Mouse (Mus musculus) forebrain, embryonic 11.5 days (tissue): ENCODE measurements around the gene Slc41a1. TPM values are rescaled to one million over a fixed set of nuclear protein-coding genes. Genes with fewer than 3 reads are reported as not detected.

Source experiments
- ATAC-seq: fragments of 200-750 bp; cut with Nextera tagmentation; replicated peaks from 2 replicates; pipeline ENCODE4 v1.8.0; 2017; ENCODE audit warnings: moderate TSS enrichment; ENCODE audit not compliant: low FRiP score
- DNase-seq: peaks from one replicate; pipeline ENCODE4 v3.0.0-alpha.2; 2017; ENCODE audit warnings: low spot score
- H3K27ac ChIP-seq: fragments of 300-500 bp; sonication (generic); 2 replicates; pipeline ENCODE4 v1.5.1; 2014; ENCODE audit warnings: low read depth, low read length
- H3K27me3 ChIP-seq: fragments of 300-500 bp; sonication (generic); 2 replicates; pipeline ENCODE4 v1.6.1; 2014; ENCODE audit warnings: mild to moderate bottlenecking, low read length, mixed read lengths; ENCODE audit not compliant: control insufficient read depth, insufficient read depth
- H3K36me3 ChIP-seq: fragments of 300-500 bp; sonication (generic); 2 replicates; pipeline ENCODE4 v1.6.1; 2014; ENCODE audit warnings: mild to moderate bottlenecking, low read length, moderate library complexity, mixed read lengths; ENCODE audit not compliant: control insufficient read depth, insufficient read depth
- H3K4me1 ChIP-seq: fragments of 300-500 bp; sonication (generic); replicated peaks from 2 replicates; pipeline ENCODE4 v1.6.1; 2014; ENCODE audit warnings: low read length, mixed read lengths; ENCODE audit not compliant: control insufficient read depth, insufficient read depth
- H3K4me2 ChIP-seq: fragments of 300-500 bp; sonication (generic); 2 replicates; pipeline ENCODE4 v1.6.1; 2014; ENCODE audit warnings: low read depth, mild to moderate bottlenecking, low read length, moderate library complexity, mixed read lengths; ENCODE audit not compliant: severe bottlenecking
- H3K4me3 ChIP-seq: fragments of 300-500 bp; sonication (generic); 2 replicates; pipeline ENCODE4 v1.5.1; 2014; ENCODE audit warnings: low read depth, low read length
- H3K9ac ChIP-seq: fragments of 300-500 bp; sonication (generic); 2 replicates; pipeline ENCODE4 v1.6.1; 2014; ENCODE audit warnings: low read length
- H3K9me3 ChIP-seq: fragments of 300-500 bp; sonication (generic); 2 replicates; pipeline ENCODE4 v1.6.1; 2016; ENCODE audit warnings: low read length, mixed read lengths; ENCODE audit not compliant: control insufficient read depth
- WGBS: fragments of 180-500 bp; shearing (Covaris S2); extraction: QIAGEN DNeasy Blood & Tissue Kit; methylation state at CpG from one replicate; pipeline ENCODE4 v1.1.7; 2014; 5-methylcytosine and 5-hydroxymethylcytosine counted together
- polyA plus RNA-seq: library from polyadenylated mRNA; unstranded; fragments of >200 nt; fragmentation: Nextera tagmentation; extraction: Ambion mirVana; gene quantifications from 2 replicates; pipeline ENCODE4 v1.2.1, GENCODE M21; 2014

The Slc41a1 gene
- polyA plus RNA-seq, 1 experiment from 2014 or later, result 12.5 TPM

DNA sequence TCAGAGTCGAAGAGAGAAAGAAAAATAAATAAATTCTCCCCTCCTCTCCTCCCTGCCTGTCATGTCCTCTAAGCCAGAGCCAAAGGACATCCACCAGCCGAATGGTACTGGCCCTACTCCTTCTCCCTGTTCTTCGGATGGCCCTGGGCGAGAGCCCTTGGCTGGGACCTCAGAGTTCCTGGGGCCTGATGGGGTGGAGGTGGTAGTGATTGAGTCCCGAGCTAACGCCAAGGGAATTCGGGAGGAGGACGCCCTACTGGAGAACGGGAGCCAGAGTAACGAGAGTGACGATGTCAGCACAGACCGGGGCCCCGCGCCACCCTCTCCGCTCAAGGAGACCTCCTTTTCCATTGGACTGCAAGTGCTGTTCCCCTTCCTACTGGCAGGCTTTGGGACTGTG lies 3.3 kb downstream of the Slc41a1 start:
- WGBS, result 88% methylated on average over 15 of the region's 15 CpGs
- Histone ChIP-seq H3K27ac (no peak overlapping the region), H3K4me1 (peaks cover 2% of the 10 kb centered on the region; the same call in 1 of the 2 replicates), H3K27me3 (no peaks in the 10 kb centered on the region), H3K36me3 (no peaks in the 10 kb centered on the region), H3K4me2 (no peak overlapping the region), H3K9ac (no peak overlapping the region), H3K4me3 (no peak overlapping the region), H3K9me3 (no peaks in the 10 kb centered on the region)
- no peak for DNase-seq
- no peak for ATAC-seq

DNA sequence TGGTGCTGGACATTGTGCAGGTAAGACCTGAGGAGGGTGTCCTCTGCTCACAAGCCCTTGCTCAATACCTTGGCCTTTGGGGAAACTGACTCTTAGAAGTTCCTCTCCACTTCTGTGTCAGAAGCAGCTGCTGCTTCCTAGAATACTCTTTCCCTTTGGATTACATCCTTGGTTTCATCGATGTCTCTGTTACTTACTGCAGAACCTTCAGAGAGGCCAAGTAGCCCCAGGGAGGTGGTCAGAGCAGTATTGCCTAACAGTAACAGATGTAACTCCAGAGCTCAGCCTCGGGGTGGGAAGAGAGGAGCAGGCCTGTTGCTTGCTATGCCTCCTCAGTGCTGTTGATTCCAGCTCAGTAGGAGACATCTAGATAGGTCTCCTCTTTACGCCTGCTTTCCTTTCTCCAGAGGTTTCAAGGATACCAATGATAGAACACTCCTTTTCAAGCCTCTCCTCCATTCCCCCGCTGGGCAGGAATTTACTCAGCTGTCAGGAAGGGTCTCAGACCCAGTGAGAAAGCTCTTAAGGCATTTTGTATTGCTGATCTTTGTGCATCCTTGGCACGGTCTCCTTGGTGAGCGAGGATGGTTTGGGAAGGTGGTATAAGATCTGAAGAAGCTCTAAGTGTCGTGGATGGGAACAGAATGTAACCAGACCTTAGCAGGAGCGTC lies 3.8 kb downstream of the Slc41a1 start:
- Histone ChIP-seq H3K9ac (no peak overlapping the region), H3K36me3 (no peaks in the 10 kb centered on the region), H3K9me3 (no peaks in the 10 kb centered on the region), H3K27ac (no peak overlapping the region), H3K27me3 (no peaks in the 10 kb centered on the region), H3K4me2 (no peak overlapping the region), H3K4me3 (no peak overlapping the region), H3K4me1 (peaks cover 2% of the 10 kb centered on the region; the same call in 1 of the 2 replicates)
- ATAC-seq (no peak), DNase-seq (no peak)
- WGBS, result 79% methylated on average over 8 of the region's 8 CpGs

DNA sequence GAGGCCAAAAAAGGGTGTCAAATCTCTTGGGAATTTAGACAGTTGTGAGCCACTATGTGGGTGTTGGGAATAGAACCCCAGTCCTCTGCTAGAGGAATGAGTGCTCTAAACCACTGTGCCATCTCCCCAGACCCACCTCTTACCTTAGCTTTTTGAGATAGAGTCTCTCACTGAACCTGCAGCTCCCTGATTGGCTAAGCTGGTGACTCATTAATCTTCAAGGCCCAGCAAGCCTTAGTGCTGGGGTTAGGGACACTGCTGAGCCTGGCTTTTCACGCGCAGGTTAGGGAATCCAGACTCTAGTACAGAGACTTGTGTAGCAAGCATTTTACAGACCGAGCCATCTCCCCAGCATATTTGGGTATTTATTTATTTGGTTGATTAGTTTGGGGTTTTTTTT lies 9.7 kb downstream of the Slc41a1 start:
- no peak overlapping the region for H3K27ac ChIP-seq
- no peaks in the 10 kb centered on the region; the same call in 1 of the 2 replicates for H3K36me3 ChIP-seq
- H3K9ac ChIP-seq, result no peak overlapping the region
- no peak overlapping the region for H3K4me2 ChIP-seq
- no peaks in the 10 kb centered on the region for H3K27me3 ChIP-seq
- H3K4me1 ChIP-seq, result no peaks in the 10 kb centered on the region
- no peak for DNase-seq
- H3K4me3 ChIP-seq, result no peak overlapping the region
- no peak for ATAC-seq
- H3K9me3 ChIP-seq, result no peaks in the 10 kb centered on the region
- WGBS, result 83% methylated on average over 3 of the region's 3 CpGs

DNA sequence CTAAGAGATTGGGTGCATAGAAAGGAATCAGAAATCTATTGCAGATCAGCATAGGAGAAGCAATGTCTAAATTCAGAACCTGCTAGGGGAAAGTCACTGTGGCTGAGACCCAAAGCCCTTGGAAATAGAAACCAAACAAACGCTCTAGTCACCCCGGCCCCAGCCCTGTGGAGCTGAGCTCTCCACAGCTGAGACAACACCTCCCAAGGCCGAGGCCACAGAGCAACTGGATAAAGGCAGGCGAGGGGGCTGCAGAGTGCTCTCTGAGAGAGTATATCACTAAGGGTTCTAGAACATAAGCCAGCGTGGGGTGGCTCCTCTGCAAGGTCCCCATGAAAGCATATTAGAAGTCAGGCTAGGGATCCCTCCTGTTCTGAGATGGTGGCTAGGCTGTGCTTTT lies 11.2 kb downstream of the Slc41a1 start:
- ATAC-seq, result no peak
- no peaks in the 10 kb centered on the region; the same call in 1 of the 2 replicates for H3K36me3 ChIP-seq

DNA sequence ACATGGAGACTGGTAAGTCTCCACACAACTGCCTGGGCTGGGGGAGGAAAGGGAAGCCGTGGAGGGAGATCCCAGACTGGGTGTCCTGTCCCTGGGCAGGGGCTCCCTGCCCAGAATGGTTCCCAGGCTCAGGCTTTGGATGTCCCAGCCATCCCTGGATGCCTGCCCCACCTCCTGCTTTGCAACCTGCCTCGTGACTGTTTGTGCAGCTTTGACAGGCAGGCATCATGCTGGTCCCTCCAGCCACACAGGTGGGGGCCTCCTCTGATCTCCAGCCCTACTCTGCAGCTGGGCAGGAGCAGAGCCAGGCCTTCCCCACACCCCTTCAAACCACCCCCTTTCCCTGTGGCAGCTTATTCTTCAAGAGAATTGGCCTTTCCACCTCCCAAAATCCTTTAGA lies 12.0 kb downstream of the Slc41a1 start:
- Histone ChIP-seq H3K27me3 (no peaks in the 10 kb centered on the region), H3K27ac (no peak overlapping the region), H3K9me3 (no peaks in the 10 kb centered on the region), H3K36me3 (no peaks in the 10 kb centered on the region; the same call in 1 of the 2 replicates), H3K4me3 (no peak overlapping the region), H3K9ac (no peak overlapping the region), H3K4me1 (no peaks in the 10 kb centered on the region), H3K4me2 (no peak overlapping the region)
- ATAC-seq, result no peak
- WGBS, result 32% methylated on average over 2 of the region's 2 CpGs
- no peak for DNase-seq

More for the DNA sequence above, 11.2 kb downstream of the Slc41a1 start:
- no peak overlapping the region for H3K27ac ChIP-seq
- no peak overlapping the region for H3K9ac ChIP-seq
- no peaks in the 10 kb centered on the region for H3K9me3 ChIP-seq
- H3K27me3 ChIP-seq, result no peaks in the 10 kb centered on the region
- no peak overlapping the region for H3K4me2 ChIP-seq
- H3K4me1 ChIP-seq, result no peaks in the 10 kb centered on the region
- H3K4me3 ChIP-seq, result no peak overlapping the region
- WGBS, result 87% methylated on average over 5 of the region's 5 CpGs
- DNase-seq, result no peak

DNA sequence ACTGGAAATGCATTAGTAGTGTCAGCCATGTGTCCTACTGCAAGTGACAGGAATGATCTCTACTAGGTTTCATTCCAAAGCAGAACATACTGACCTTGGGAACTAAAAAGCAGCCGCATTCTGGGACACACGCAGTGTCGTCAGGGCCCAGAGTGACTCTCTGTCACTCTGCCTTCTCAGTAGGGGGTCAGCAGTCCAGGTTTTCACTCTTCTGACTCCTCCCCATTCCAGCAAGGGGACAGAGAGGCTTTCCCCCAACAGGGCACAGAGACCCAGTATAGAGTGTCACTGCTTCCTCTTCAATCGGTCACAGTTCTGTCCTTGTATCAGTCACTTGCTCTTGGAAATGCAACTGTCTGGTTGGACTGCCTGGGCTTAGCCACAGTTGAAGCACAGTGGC lies 14.9 kb downstream of the Slc41a1 start:
- H3K9ac ChIP-seq, result no peak overlapping the region
- no peaks in the 10 kb centered on the region for H3K4me1 ChIP-seq
- DNase-seq, result no peak
- no peaks in the 10 kb centered on the region for H3K9me3 ChIP-seq
- no peak for ATAC-seq
- no peaks in the 10 kb centered on the region for H3K27me3 ChIP-seq
- no peak overlapping the region for H3K4me2 ChIP-seq
- H3K36me3 ChIP-seq, result no peaks in the 10 kb centered on the region; the same call in 1 of the 2 replicates
- H3K27ac ChIP-seq, result no peak overlapping the region
- WGBS, result 88% methylated on average over 4 of the region's 4 CpGs
- no peak overlapping the region for H3K4me3 ChIP-seq

DNA sequence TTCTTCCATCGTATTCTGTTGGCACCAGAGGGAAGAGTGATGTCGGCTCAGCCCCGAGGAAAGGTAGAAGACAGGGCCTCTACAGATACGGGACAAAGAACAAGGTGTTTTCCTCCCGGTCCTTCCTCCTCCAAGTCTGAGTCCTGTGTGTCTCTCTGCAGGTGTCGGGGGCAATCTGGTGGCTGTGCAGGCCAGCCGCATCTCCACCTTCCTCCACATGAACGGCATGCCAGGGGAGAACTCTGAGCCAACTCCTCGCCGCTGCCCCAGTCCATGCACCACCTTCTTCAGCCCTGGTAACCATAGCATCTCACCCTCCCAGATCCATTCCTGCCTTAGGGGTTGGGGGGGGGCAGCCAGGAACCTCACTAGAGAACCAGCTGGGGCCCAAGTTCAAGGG lies 16.5 kb downstream of the Slc41a1 start:
- DNase-seq (no peak), ATAC-seq (no peak)
- no peak overlapping the region for H3K4me2 ChIP-seq
- H3K27me3 ChIP-seq, result no peaks in the 10 kb centered on the region
- H3K9me3 ChIP-seq, result no peaks in the 10 kb centered on the region
- no peak overlapping the region for H3K9ac ChIP-seq
- H3K4me3 ChIP-seq, result no peak overlapping the region
- H3K27ac ChIP-seq, result no peak overlapping the region
- H3K4me1 ChIP-seq, result no peaks in the 10 kb centered on the region
- no peaks in the 10 kb centered on the region; the same call in 1 of the 2 replicates for H3K36me3 ChIP-seq
- WGBS, result 95% methylated on average over 10 of the region's 10 CpGs

DNA sequence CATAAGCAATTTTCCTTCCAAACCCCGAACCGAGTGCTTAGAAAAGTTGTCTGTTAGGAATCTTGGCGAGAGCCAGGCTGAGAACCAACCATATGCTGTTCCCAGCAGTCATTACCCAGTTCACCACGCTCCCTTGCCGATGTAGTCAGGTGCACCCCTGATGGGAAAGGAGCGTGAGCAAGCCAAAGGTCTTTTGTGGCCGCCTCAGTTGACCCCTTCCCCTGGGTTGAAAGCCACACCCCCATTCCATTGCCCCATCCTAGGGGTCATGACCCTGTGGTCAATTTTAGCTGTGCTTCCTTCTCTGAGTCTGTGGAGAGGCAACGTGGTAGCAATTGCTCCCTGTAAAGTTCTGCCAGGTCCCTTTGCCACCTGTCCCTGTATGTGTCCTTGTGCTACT lies 17.6 kb downstream of the Slc41a1 start:
- Histone ChIP-seq H3K27ac (no peak overlapping the region), H3K36me3 (no peaks in the 10 kb centered on the region; the same call in 1 of the 2 replicates), H3K4me3 (no peak overlapping the region), H3K27me3 (no peaks in the 10 kb centered on the region), H3K9me3 (no peaks in the 10 kb centered on the region), H3K9ac (no peak overlapping the region), H3K4me1 (no peaks in the 10 kb centered on the region), H3K4me2 (no peak overlapping the region)
- WGBS, result 64% methylated on average over 8 of the region's 8 CpGs
- no peak for ATAC-seq
- no peak for DNase-seq

DNA sequence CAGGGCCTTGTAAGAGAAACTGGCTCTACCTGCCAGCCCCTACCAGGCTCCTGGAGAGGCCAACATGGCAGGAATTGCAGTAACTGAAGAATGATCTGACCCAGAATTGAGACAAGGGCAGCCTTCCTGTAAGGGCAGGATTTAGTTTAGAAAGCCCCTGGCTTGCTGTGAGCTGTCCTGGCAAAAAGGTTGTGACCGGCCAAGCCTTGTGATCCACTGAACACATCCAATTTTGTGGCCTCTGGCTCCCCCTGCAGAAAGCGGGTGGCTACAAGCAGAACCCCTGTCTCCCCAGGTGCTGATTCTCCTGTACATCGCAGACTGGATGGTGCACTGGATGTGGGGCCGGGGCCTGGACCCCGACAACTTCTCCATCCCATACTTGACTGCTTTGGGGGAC lies 19.0 kb downstream of the Slc41a1 start:
- no peaks in the 10 kb centered on the region; the same call in 1 of the 2 replicates for H3K36me3 ChIP-seq
- no peak for ATAC-seq
- WGBS, result 77% methylated on average over 5 of the region's 5 CpGs

More for the DNA sequence above, 19.0 kb downstream of the Slc41a1 start:
- no peak overlapping the region for H3K27ac ChIP-seq
- H3K9me3 ChIP-seq, result no peaks in the 10 kb centered on the region
- H3K4me1 ChIP-seq, result no peaks in the 10 kb centered on the region
- DNase-seq, result no peak
- no peak overlapping the region for H3K9ac ChIP-seq
- H3K4me2 ChIP-seq, result no peak overlapping the region
- H3K4me3 ChIP-seq, result no peak overlapping the region
- no peaks in the 10 kb centered on the region for H3K27me3 ChIP-seq
